Mouse (Mus musculus): ENCODE data around the gene Nedd9. TPM values are rescaled to one million over a fixed set of nuclear protein-coding genes. Genes with fewer than 3 reads are reported as not detected.

Nedd9 gene
- polyA plus RNA-seq, 1 experiment from 2014 or later, result 4.0 TPM

GRCm38 (mm10) chr13:41433201-41433600 is 54.0 kb downstream of the Nedd9 start:
- H3K4me3 ChIP-seq (replicated peaks), result no peak overlapping the region
- H3K9me3 ChIP-seq (replicated peaks), result no peaks in the 10 kb centered on the region
- H3K4me2 ChIP-seq, result no peak overlapping the region
- no peaks in the 10 kb centered on the region for H3K36me3 ChIP-seq (replicated peaks)
- H3K27ac ChIP-seq (replicated peaks), result no peak overlapping the region
- WGBS (ENCODE audit: insufficient replicate concordance), result 48% methylated on average over 6 of the region's 6 CpGs
- H3K4me1 ChIP-seq (replicated peaks), result no peaks in the 10 kb centered on the region
- no peak for ATAC-seq (ENCODE audit: insufficient read depth)
- H3K9ac ChIP-seq, result no peak overlapping the region
- no peaks in the 10 kb centered on the region for H3K27me3 ChIP-seq

GRCm38 (mm10) chr13:41431795-41432194 is 55.4 kb downstream of the Nedd9 start:
- H3K9ac ChIP-seq, result no peak overlapping the region
- no peaks in the 10 kb centered on the region for H3K27me3 ChIP-seq
- H3K27ac ChIP-seq (replicated peaks), result no peak overlapping the region
- no peaks in the 10 kb centered on the region for H3K9me3 ChIP-seq (replicated peaks)
- no peak overlapping the region for H3K4me3 ChIP-seq (replicated peaks)
- no peak overlapping the region for H3K4me2 ChIP-seq
- WGBS (ENCODE audit: insufficient replicate concordance), result 53% methylated on average over 3 of the region's 3 CpGs
- H3K4me1 ChIP-seq (replicated peaks), result no peaks in the 10 kb centered on the region
- no peak for ATAC-seq (ENCODE audit: insufficient read depth)
- no peaks in the 10 kb centered on the region for H3K36me3 ChIP-seq (replicated peaks)

GRCm38 (mm10) chr13:41427046-41427445 is 60.1 kb downstream of the Nedd9 start:
- H3K4me1 ChIP-seq (replicated peaks), result peaks cover 4% of the 10 kb centered on the region; the same call in 1 of the 2 replicates
- H3K27me3 ChIP-seq, result no peaks in the 10 kb centered on the region
- no peaks in the 10 kb centered on the region for H3K36me3 ChIP-seq (replicated peaks)
- no peak overlapping the region for H3K4me2 ChIP-seq
- H3K4me3 ChIP-seq (replicated peaks), result no peak overlapping the region
- no peak overlapping the region for H3K27ac ChIP-seq (replicated peaks)
- 68% methylated on average over 3 of the region's 3 CpGs for WGBS (ENCODE audit: insufficient replicate concordance)
- H3K9me3 ChIP-seq (replicated peaks), result no peaks in the 10 kb centered on the region
- no peak for ATAC-seq (ENCODE audit: insufficient read depth)
- H3K9ac ChIP-seq, result no peak overlapping the region

- H3K9me3 ChIP-seq (replicated peaks), result no peaks in the 10 kb centered on the region
- no peaks in the 10 kb centered on the region for H3K27me3 ChIP-seq
- peaks cover 4% of the 10 kb centered on the region; the same call in 1 of the 2 replicates for H3K4me1 ChIP-seq (replicated peaks)
- WGBS (ENCODE audit: insufficient replicate concordance), result 55% methylated on average over 10 of the region's 10 CpGs
- H3K4me3 ChIP-seq (replicated peaks), result no peak overlapping the region
- peak; percentile 78 for ATAC-seq (ENCODE audit: insufficient read depth)
- no peak overlapping the region for H3K4me2 ChIP-seq
- H3K9ac ChIP-seq, result no peak overlapping the region
- H3K27ac ChIP-seq (replicated peaks), result no peak overlapping the region
- H3K36me3 ChIP-seq (replicated peaks), result no peaks in the 10 kb centered on the region
These were observed 63.6 kb downstream of the Nedd9 start for GRCm38 (mm10) chr13:41423463-41424074.

- Histone ChIP-seq H3K9ac (no peak overlapping the region), H3K27ac (replicated peaks) (no peak overlapping the region), H3K27me3 (no peaks in the 10 kb centered on the region), H3K4me1 (replicated peaks) (peaks cover 4% of the 10 kb centered on the region; the same call in 1 of the 2 replicates), H3K9me3 (replicated peaks) (no peaks in the 10 kb centered on the region), H3K4me3 (replicated peaks) (no peak overlapping the region), H3K4me2 (no peak overlapping the region), H3K36me3 (replicated peaks) (no peaks in the 10 kb centered on the region)
- ATAC-seq (ENCODE audit: insufficient read depth), result no peak
- 72% methylated on average over 5 of the region's 5 CpGs for WGBS (ENCODE audit: insufficient replicate concordance)
These were observed 64.6 kb downstream of the Nedd9 start for GRCm38 (mm10) chr13:41422581-41422980.

- Histone ChIP-seq H3K4me3 (replicated peaks) (no peak overlapping the region), H3K4me1 (replicated peaks) (peaks cover 4% of the 10 kb centered on the region; the same call in 1 of the 2 replicates), H3K27me3 (no peaks in the 10 kb centered on the region), H3K36me3 (replicated peaks) (no peaks in the 10 kb centered on the region), H3K9ac (no peak overlapping the region), H3K27ac (replicated peaks) (no peak overlapping the region), H3K9me3 (replicated peaks) (no peaks in the 10 kb centered on the region), H3K4me2 (no peak overlapping the region)
- WGBS (ENCODE audit: insufficient replicate concordance), result 59% methylated on average over 4 of the region's 4 CpGs
- no peak for ATAC-seq (ENCODE audit: insufficient read depth)
These were observed 66.8 kb downstream of the Nedd9 start for GRCm38 (mm10) chr13:41420376-41420775.

GRCm38 (mm10) chr13:41418198-41418869 is 68.8 kb downstream of the Nedd9 start:
- no peak overlapping the region for H3K4me2 ChIP-seq
- H3K36me3 ChIP-seq (replicated peaks), result no peaks in the 10 kb centered on the region
- no peak overlapping the region for H3K27ac ChIP-seq (replicated peaks)
- no peak overlapping the region for H3K4me3 ChIP-seq (replicated peaks)
- H3K9me3 ChIP-seq (replicated peaks), result no peaks in the 10 kb centered on the region
- peaks cover 3% of the 10 kb centered on the region; the same call in 1 of the 2 replicates for H3K4me1 ChIP-seq (replicated peaks)
- H3K9ac ChIP-seq, result no peak overlapping the region
- WGBS (ENCODE audit: insufficient replicate concordance), result 59% methylated on average over 13 of the region's 13 CpGs
- no peaks in the 10 kb centered on the region for H3K27me3 ChIP-seq
- no peak for ATAC-seq (ENCODE audit: insufficient read depth)

- no peak overlapping the region for H3K4me3 ChIP-seq (replicated peaks)
- no peaks in the 10 kb centered on the region for H3K4me1 ChIP-seq (replicated peaks)
- 56% methylated on average over 11 of the region's 11 CpGs for WGBS (ENCODE audit: insufficient replicate concordance)
- no peak overlapping the region for H3K27ac ChIP-seq (replicated peaks)
- ATAC-seq (ENCODE audit: insufficient read depth), result no peak
- no peaks in the 10 kb centered on the region for H3K9me3 ChIP-seq (replicated peaks)
- no peaks in the 10 kb centered on the region for H3K36me3 ChIP-seq (replicated peaks)
- H3K9ac ChIP-seq, result no peak overlapping the region
- no peaks in the 10 kb centered on the region for H3K27me3 ChIP-seq
- no peak overlapping the region for H3K4me2 ChIP-seq
These were observed 70.8 kb downstream of the Nedd9 start for GRCm38 (mm10) chr13:41416065-41417016.

- H3K9ac ChIP-seq, result no peak overlapping the region
- no peak for ATAC-seq (ENCODE audit: insufficient read depth)
- no peak overlapping the region for H3K4me3 ChIP-seq (replicated peaks)
- no peaks in the 10 kb centered on the region for H3K4me1 ChIP-seq (replicated peaks)
- no peaks in the 10 kb centered on the region for H3K36me3 ChIP-seq (replicated peaks)
- WGBS (ENCODE audit: insufficient replicate concordance), result 54% methylated on average over 13 of the region's 13 CpGs
- no peak overlapping the region for H3K27ac ChIP-seq (replicated peaks)
- no peak overlapping the region for H3K4me2 ChIP-seq
- no peaks in the 10 kb centered on the region for H3K27me3 ChIP-seq
- no peaks in the 10 kb centered on the region for H3K9me3 ChIP-seq (replicated peaks)
These were observed 76.7 kb downstream of the Nedd9 start for GRCm38 (mm10) chr13:41410191-41411074.

- Histone ChIP-seq H3K4me3 (replicated peaks) (no peak overlapping the region), H3K9me3 (replicated peaks) (no peaks in the 10 kb centered on the region), H3K27me3 (no peaks in the 10 kb centered on the region), H3K27ac (replicated peaks) (no peak overlapping the region), H3K9ac (no peak overlapping the region), H3K4me2 (no peak overlapping the region), H3K4me1 (replicated peaks) (no peaks in the 10 kb centered on the region), H3K36me3 (replicated peaks) (no peaks in the 10 kb centered on the region)
- no peak for ATAC-seq (ENCODE audit: insufficient read depth)
- WGBS (ENCODE audit: insufficient replicate concordance), result 62% methylated on average over 3 of the region's 3 CpGs
These were observed 77.9 kb downstream of the Nedd9 start for GRCm38 (mm10) chr13:41409291-41409690.
